Mouse (Mus musculus): Measurements from ENCODE around the gene Tsr2.

Tsr2 gene

GRCm38 (mm10) chrX:151096171-151097058 lies at the start of gene Tsr2:
Tsr2 (minus strand) TSS chrX:151096543.
- peak; percentile 82 for DNase-seq (ENCODE audit: low read depth, low spot score)

DNA sequence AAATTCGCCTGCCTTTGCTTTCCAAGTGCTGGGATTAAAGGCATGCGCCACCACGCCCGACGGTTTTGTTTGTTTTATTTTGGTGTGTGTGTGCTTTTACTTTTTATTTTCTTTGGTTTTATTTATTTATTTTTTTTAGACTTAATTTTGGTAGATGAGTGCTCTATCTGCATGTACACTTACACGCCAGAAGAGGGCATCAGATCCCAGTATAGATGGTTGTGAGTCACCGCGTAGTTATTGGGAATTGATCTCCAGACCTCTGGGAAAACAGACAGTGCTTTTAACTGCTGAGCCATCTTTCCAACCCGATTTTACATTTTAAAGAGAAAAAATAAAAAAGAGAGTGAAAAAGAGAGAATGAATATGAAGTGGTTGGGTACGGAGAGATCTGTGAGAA lies 36.4 kb upstream of the Tsr2 start:
- peak; percentile 1 for DNase-seq (ENCODE audit: low read depth, low spot score)

DNA sequence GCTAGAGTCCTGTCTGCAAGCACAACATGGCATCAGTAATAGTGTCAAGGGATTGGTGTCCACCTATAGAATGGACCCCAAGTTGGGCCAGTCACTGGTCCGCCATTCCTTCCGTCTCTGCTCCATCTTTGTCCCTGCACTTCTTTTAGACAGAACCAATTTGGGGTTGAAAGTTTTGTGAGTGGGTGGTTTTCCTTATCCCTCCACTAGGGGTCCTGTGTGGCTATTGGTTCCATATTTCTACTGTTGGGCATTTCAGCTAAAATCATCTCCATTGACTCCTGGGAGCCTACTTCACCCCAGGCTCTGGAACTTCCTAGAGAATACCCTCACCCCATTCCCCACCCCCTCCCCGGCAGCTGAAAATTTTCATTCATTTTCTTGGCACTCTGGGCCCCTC lies 34.1 kb upstream of the Tsr2 start:
- DNase-seq (ENCODE audit: low read depth, low spot score) = peak; percentile 3

DNA sequence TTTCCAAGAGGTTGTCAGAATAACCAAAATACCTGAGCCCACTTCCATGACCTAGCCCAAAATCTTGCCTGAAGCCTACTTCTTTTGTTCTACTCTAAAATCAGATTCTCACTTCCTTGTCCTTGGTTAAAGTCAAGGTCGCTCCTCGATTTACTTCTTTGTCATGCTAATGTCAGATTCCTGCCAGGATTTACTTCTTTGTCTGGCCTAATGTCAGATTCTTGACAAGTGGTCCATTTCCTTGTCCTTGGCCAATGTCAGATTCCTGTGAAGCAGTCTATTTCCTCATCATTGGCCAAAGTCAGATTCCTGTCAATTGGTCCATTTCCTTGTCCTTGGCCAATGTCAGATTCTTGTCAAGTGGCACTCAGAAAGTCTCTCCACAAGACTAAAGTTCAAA lies 27.6 kb upstream of the Tsr2 start:
- DNase-seq (ENCODE audit: low read depth, low spot score) = no peak

DNA sequence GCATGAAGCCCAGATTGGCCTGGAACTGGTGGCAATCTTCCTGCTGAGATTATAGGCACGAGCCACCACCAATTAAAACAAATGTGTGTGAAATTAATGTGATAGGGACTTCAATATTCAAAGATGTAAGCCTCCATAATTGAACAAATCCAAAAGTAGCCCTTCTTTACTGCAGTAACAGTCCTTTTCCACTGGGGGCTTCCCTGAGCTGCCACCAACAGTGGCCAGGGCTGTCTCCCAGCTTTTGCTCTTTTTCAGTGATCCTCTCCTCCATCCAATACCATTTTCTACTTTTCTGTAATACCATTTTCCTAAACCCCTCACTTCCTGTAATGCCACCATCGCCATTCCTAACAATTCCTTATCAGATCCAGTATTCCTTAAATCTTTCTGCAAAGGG lies 21.1 kb upstream of the Tsr2 start:
- peak; percentile 5 for DNase-seq (ENCODE audit: low read depth, low spot score)

DNA sequence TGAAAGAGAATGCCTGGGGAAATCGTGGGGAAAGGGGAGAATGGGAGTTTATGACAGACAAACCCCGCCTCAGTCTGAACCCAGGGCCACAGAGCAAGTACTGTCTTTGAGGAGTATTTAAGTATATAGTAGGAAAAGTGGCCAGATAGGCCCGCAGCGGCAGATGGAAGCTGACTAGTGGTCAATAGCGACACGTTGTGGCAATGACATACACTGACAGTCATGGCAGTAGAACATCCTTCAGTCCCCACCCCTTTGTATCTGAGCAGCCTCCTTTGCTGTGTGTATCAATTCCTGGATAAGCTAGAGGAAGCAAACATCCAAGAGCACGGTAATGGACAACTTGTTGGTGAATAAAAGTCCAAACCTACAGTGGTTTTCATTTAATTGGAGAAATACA lies 20.5 kb upstream of the Tsr2 start:
- peak; percentile 11 for DNase-seq (ENCODE audit: low read depth, low spot score)

DNA sequence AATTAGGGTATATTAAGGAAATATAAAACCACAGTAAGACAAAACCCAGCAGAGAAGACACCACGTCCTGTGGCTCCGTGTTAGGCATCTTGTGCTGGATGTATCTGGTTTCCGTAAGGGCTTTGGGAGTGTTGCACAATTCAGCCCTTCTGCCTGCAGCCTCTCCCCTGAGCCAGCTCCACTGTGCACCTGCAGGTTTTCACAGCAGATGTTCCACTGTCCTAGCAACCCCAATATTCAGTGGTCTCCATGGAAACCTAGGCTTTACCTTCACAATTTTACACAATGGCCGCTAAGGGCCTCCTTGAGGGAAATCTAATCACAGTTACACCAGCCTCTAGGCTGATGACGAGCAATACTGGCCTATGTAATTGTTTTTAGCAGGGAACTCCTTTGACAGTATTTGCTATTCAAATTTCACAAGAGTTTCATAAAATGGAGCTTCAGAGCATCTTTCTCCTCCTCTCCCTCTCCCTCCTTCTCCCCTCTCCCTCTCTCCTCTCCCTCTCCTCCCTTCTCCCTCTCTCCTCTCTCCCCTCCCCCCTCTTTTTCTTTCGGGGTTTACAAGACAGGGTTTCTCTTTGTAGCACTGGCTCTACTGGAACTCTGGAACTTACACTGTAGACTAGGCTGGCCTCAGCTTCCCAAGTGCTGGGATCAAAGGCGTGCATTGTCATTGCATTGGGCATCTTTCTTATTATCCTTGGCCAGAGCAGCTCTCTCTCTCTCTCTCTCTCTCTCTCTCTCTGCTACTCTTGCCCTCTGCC lies 11.1 kb upstream of the Tsr2 start:
- DNase-seq (ENCODE audit: low read depth, low spot score) = no peak

GRCm38 (mm10) chrX:151087418-151087817 lies 8.9 kb downstream of the Tsr2 start:
- DNase-seq (ENCODE audit: low read depth, low spot score) = no peak

DNA sequence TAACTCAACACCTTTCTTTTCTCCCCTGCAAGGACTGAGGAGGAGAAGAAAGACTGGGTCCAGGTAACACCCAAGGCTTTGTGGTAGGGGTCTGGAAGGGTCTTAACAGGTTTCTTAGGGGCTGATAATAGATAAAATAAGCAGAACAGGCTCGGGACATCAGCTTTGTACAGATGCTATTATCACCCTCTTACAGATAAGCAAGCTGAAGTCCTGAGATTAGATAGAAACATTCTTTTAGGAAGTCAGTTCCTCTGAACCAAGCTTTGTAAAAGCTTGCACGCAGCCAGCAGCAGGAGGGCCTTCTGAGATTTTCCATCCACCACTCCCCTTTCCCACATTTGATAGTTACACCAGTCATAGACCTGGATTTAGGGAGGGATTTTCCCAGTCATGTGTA lies 10.7 kb downstream of the Tsr2 start:
- no peak for DNase-seq (ENCODE audit: low read depth, low spot score)

DNA sequence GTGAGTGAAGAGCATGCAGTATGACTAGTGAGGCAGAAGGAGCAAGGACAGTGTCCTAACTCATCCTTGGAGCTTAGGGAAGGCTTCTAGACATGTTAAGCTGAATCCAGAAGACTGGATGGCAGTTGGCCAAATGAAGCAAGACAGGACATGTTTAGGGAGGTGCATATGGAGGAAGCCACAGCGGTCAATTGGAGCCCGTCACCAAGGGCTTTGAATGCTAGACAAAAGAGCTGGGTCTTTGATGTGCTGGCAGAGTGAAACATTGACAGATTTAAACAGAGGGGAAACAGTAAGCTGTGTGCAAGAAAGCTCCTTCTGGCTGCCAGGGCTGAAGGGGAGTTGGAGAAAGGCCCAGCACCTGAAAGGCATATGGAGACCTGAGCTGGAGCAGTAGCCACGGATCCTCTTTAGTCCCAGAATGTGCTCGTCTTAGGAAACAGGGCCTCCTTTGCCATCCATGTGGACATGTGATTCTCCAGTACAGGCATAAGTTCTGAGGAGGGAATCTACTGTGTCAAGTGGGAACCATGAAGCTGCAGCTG lies 19.3 kb downstream of the Tsr2 start:
- DNase-seq (ENCODE audit: low read depth, low spot score) = no peak

GRCm38 (mm10) chrX:151076007-151076406 lies 20.3 kb downstream of the Tsr2 start:
- DNase-seq (ENCODE audit: low read depth, low spot score) = no peak

- no peak for DNase-seq (ENCODE audit: low read depth, low spot score)
These were observed 28.5 kb downstream of the Tsr2 start for GRCm38 (mm10) chrX:151067876-151068275.

GRCm38 (mm10) chrX:151066071-151066666 lies 30.2 kb downstream of the Tsr2 start:
- DNase-seq (ENCODE audit: low read depth, low spot score) = no peak

- DNase-seq (ENCODE audit: low read depth, low spot score) = no peak
These were observed 34.6 kb downstream of the Tsr2 start for GRCm38 (mm10) chrX:151061615-151062299.

DNA sequence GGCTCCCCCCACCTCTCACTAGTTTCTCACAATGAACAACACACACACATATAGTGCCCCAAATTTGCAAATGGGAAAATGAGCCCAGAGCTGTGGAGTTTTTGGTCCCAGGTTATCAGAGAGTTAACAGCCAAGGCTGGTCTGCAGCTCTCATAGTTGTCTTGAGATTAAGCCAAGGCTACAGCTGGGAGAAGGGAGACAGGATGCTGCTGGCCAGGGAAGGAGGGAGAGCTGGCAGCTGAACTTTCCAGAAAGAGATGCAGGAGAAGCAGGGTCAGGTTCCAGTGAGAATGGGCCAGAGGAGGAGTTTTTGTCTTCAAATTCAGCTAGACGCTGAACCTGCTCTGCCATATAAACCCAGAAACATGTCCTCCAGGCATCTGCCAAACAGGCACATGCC lies 37.0 kb downstream of the Tsr2 start:
- DNase-seq (ENCODE audit: low read depth, low spot score) = no peak

DNA sequence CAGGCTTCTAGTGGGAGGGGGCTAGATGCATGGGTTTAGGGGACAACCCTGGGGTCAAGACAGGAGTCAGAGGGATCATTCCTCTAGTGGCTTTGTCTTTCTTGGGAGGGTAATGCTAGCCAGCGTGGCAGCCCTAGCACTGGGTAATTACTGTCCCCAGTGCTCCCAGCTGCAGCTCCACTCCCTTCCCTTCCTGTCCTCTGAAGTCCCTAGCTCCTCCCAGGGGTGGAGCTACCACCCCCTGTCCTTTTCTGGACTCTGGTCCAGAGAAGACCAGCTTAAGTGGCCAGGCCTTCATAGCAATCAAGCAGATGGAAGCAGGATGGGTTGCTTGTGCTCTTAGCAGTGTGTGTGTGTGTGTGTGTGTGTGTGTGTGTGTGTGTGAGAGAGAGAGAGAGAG lies 40.8 kb downstream of the Tsr2 start:
- no peak for DNase-seq (ENCODE audit: low read depth, low spot score)

GRCm38 (mm10) chrX:151054489-151054888 lies 41.9 kb downstream of the Tsr2 start:
- DNase-seq (ENCODE audit: low read depth, low spot score) = no peak

DNA sequence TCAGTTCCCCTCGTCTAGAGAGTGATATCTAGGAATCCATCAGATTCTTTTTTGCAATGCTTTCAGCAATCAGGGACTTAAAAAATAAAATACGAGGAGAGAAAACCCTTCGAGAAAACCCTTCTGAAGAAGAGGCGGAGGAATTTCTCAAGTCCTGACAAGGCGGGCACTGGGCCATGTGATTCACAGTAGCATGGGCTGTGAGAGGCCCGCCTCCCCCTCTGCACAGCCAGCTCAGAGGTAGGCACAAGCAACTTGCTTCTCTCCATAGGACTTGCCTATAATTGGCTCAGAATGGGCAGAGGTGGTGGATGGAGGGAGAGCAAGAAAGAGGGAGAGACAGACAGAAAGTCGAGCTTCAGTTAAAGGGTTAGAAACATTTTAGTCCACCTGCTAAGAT lies 46.0 kb downstream of the Tsr2 start:
- no peak for DNase-seq (ENCODE audit: low read depth, low spot score)

GRCm38 (mm10) chrX:151049661-151050215 lies 46.6 kb downstream of the Tsr2 start:
- DNase-seq (ENCODE audit: low read depth, low spot score) = no peak

DNA sequence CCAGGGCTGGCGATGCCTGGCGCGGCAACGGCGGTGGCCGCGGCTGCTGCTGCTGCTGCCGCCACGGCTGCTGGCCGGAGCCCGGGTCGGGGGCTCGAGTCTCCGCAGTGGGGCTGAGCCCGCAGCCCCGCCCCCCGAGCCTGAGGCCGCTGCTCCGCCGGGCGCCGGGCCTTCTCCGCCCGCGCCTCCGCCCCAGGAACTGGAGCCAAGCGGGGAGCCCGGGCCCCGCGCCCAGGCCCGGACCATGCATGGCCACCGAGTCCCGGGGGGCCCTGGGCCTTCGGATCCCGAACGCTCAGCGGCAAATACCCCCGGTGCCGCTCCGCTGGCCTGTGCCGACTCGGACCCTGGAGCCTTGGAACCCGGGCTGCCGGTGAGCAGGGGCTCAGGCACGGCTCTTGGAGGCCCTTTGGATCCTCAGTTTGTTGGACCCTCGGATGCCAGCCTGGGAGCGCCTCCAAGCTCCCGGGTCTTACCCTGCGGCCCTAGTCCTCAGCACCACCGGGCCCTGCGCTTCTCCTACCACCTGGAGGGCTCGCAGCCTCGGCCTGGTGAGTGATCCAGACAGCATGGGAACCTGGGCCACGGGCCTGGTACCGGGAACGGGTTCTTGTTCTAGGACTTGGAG lies 48.8 kb downstream of the Tsr2 start:
- DNase-seq (ENCODE audit: low read depth, low spot score) = no peak

Measured in CD4-positive helper T cell, adult 2 months (primary cell).